Mouse (Mus musculus) cerebellum, postnatal 4 days (tissue): ENCODE measurements around the gene Col23a1.

ENCODE experiments used
- DNase-seq, 2 experiments: peaks; one replicate each; pipeline ENCODE4 v3.0.0; 2022; ENCODE audit warnings: low spot score in 2 of 2, mixed read lengths in 1 of 2

The Col23a1 gene

DNA sequence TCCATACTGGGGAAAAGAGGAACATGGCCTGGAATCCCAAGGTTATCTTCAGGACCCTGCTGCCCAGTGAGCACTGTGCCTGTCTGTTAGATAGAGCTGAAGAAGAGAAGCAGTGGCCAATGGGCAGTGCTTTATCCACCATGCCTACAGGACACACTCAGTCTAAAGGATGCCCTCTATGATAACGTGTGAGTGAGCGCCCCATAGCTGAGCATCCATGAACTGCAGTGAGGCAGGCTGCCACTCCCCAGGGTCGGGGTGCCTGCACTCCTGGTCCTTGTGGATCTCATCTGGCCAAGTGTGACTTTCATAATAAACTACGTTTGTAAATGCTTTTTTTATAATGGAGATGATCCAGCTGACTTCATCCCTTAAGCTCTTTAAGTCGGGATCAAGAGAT, 87.5 kb downstream of the Col23a1 start:
- DNase-seq = no peak

DNA sequence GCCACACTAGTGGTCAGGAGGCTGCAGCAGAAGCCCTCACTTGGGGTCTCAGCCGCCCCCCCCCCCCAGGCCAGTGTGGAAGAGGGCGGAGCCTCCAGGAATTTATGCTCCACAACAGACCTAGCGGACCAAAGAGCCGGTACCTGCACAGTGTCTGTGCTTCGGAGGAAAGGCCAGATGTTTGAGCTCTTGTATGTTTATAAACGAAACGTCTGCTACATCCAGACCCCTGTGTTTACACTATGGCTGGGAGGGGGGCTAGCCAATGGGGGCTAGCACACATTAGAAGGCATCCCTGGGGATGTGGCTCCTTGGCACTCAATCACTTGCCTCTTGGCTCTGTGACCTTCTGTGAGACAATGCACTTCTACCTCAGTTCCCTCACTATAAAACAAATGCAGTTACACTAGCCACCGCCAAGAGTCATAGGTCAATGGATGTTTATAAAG, 99.2 kb downstream of the Col23a1 start:
- DNase-seq = no peak

DNA sequence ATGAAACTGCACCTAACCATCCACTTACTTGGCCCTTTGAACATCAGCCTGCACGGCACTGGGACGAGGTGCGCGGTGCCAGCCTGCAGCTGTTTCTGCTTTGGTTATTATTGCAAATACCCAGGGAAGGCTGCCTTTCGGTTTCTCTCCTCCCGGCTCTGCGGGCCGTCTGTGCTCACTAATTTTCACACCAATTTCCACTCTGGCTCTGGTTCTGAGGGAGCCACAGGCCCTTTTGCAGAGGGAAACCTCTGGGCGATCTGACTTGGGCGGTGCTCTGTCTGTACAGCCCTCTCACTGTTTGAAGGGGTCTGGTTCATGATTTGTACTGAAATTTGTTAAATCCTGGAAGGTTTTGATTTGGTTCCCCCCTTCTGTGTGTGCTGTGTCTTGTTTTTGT, 100.0 kb downstream of the Col23a1 start:
- no peak for DNase-seq

DNA sequence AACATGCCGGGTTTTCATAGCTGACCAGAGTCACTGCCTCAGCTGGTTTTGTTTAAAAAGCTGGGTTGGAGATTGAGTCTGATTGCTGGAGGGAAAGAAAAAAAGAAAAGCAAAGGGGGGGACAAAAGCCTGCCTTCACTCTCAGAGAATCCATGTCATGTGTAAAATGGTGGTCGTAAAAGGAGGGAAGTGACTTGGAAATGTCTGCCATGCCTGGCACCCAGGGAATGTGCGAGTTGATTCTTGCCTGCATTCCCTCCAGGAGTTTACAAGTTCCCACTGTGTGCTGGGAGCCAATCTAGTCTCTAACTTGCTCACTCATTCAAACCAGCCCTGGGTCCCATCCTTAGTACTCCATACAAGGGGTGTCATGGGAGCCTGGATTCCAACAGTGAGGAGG, 100.8 kb downstream of the Col23a1 start:
- no peak for DNase-seq

DNA sequence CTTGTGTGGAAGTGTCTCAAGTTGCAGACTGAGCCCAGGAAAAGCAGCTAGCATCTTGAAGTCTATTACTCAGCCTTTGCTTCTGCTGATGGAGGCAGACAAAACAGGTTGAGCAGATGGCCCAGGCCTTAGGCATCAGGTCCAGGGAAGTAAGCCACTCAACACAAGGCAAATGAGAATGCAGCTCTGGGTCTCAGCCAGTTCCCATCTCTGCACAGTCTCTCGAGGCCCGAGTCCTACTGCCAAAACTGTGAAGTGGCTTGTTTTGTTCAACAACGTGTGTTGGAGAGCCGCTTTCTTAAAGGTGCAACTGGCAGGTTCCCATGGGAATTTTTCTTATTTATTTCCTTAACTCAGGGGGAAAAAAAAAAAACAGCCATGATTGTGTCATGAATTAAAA, 101.8 kb downstream of the Col23a1 start:
- peak in 1 of 2 experiments; percentile 51 for DNase-seq

GRCm38 (mm10) chr11:51394301-51394865, 104.7 kb downstream of the Col23a1 start:
- DNase-seq = no peak

DNA sequence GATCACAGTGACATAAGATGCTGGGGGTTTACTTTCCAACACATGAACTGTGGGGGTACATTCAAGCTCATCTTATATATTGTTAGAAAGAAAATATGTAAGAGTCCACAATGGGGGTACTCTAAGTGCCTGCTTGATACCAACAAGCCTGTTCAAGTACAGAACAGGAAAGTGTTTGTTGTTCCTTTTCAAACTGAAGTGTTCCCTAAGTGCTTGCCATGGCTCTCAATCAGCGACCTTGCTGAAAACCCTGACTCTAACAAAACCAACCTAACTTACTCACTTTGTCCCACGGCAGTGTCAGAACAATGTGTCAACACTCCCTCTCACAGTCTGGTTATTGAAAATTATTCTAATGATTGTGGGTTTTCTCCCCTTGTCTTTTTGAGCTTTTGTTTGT, 106.7 kb downstream of the Col23a1 start:
- no peak for DNase-seq

DNA sequence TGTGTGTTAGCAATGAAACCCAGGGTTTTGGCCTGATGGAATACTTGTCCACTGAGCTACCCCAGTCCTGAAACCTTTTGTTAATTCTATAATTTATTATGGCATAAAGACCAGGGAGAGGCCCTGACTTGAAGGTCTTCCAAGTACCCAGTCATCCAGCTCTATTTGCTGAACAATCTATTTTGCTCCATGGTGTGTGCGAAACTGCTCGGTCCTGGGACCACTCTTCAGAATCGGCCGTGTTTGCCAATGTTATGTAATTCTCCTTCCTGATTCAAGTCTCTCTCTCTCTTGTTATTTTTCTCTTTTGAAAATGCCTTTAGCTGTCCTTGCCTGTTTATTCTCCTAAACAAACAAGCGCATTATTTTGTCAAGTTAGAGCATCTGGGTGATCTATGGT, 108.4 kb downstream of the Col23a1 start:
- no peak for DNase-seq

DNA sequence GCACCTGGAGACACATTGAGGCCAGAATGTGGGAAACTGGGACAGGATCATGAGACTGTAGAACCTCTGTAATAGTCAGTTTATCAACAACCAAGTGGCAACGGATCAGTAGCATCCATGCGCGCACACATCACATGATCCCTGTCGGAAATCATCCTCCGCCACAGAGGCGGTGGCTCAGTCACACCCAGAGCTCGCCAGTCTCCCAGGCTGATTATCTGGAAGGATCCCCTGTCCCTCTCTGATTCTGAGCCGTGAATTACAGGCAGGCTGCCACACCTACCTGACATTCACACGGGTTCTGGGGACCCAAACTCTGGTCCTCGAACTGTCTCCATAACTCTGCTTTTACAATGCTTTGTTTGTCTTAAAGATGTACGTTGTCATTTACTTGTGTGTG, 110.6 kb downstream of the Col23a1 start:
- DNase-seq = no peak

DNA sequence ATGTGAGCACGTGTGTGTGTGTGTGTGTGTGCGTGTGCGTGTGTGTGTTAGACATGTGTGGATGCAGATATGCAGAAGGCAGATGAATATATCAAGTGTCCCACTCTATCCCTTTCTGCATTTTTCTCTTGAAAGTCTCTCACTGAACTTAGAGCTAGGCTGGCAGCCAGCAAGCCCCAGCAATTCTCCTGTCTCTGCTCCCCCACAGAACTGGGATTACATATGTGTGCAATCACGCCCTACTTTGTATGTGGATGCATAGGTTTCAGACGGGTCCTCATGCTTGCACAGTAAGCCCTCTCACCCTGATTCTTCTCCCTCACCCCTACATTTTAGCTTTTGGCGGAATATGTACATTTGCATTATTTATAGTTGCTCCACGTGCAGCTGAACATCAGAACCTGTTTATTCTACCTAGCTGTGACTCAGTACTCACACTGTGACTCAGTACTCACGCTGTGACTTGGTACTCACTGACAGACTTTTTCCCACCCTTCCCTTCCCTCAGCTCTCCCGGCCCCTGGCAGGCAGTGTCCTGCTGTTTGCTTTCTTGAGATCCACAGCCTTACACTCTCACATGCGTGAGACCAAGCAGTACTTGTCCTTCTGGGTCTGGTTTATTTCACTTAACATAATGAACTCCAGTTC, 111.9 kb downstream of the Col23a1 start:
- no peak for DNase-seq

GRCm38 (mm10) chr11:51403886-51404285, 114.2 kb downstream of the Col23a1 start:
- no peak for DNase-seq

DNA sequence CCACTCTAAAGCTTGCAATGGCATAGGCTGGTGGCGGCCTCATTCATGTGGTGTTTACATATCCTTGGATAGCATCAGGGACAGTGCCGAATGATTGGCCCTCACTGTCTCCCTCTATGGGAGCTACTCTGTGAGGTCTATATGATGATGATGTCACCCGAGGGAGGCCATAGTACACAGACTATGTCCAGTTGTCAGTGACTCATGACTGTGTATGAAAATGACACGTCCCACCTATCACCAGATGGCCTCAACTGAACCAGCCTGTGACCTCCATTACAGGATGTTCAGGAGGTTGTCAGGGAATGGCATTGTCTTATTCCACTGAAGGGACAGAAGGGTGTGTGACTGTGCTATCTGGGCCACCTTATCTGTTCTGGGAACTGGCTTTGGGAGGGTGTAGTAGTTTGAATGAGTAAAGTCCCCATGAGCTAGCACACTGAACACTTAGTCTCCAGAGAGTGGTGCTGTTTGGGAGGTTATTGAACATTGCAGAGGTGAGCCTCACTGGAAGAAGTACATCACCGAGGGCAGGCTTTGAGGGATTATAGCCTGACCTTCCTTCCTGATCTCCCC, 115.2 kb downstream of the Col23a1 start:
- DNase-seq = no peak

GRCm38 (mm10) chr11:51406531-51406930, 116.8 kb downstream of the Col23a1 start:
- no peak for DNase-seq

GRCm38 (mm10) chr11:51407351-51407750, 117.6 kb downstream of the Col23a1 start:
- DNase-seq = no peak

DNA sequence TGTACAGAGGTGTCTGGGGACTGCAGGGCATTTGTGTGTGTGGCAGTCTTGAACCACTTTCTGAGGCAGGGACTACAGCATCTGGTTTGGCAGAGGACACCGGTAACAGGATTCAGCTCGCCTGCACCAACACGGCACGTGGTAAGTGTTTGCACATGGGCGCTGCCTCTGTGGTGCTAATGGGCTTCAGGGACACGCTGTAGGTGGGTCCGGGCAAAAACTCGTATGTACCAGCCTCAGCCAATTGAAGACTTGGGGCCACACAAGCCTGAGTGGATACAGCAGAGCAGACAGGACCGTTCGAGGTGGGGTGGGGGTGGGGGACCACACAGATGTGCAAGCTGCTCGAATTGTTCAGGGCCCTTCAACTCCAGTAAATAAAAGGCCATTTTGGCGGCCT, 121.1 kb downstream of the Col23a1 start:
- no peak for DNase-seq

DNA sequence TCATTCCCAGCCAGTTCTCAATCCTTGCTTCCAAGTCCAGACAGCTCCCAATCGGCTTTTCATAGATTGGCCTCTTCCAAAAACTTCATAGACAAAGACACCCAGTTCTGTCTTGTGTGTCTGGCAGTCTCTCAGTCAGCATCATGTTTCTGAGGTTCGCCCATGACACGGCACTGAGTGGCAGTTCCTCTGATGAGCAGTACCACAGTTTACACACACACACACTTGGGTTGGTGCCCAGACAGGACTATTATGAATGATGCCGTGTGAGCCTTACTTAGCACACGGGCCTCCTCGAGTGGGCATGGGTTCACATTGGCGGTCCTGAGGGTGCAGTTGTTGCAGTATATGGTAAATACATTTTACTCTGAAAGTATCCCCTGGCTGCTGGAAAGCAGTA, 124.8 kb downstream of the Col23a1 start:
- DNase-seq = no peak

DNA sequence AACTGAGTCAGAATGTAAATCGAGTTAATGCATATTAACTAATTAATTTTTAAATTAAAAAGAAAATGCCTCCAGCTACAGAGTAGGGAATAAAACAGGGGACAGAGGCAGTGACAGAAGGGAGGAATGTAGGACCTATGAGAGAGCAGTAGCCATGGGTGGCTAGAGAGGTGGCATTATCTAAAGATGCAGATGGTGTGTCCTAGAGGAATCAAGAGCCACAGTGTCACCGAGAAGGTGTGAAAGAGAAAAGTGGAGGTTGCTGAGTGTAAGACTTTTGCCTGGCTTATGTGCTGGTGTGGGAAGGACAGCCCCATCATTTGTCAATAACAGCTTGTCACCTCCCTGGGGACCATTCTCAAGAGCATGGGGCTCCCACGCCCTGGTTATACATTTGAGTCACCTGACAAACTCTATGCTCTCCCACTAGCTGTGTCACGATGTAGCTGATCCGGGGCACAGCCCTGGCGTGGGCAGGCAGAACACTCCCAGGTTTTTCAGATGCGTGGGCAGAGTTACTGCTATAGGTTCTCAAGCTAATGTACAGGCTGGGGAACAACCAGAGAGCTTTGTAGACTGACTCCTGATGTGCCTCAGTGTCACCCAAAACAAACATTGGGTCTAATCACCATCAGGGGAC, 125.4 kb downstream of the Col23a1 start:
- no peak for DNase-seq

- DNase-seq = no peak
These were observed 129.1 kb downstream of the Col23a1 start for GRCm38 (mm10) chr11:51418807-51419206.

DNA sequence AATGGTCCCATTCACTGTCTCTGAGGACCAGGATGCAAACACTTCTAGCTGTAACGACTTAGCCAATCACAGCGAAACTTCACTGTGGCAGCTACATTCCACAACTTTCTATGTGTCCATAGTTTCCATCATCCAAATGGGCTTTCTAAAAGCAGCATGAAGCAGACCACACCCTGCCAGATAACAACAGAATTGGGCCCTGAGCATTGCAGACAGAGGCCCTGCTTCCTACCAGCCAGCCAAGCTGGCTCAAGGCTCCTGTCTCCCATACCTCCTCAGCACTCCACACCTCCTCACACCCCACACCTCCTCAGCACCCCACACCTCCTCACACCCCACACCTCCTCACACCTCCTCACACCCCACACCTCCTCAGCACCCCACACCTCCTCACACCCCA, 132.2 kb downstream of the Col23a1 start:
- DNase-seq = no peak

- DNase-seq = no peak
These were observed 133.0 kb downstream of the Col23a1 start for GRCm38 (mm10) chr11:51422713-51423112.

DNA sequence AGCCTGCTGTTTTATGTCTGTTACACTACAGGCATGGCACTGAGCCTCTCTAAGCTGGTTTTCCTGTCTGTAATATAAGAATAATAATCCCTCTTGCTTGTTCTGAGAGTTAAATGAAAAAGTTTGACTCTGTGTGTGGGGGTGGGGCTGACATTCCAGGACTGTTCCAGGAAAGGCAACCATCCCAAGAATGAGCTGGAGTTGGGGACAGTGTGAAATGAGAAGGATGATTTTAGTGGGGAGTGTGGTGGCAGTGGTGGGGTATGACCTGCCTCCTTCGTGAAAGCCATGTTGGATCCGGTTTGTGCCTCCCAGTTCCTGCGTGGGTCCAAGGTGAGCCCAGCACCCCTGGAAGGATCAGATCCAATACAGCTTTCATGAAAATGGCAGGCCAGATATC, 136.4 kb downstream of the Col23a1 start:
- no peak for DNase-seq

DNA sequence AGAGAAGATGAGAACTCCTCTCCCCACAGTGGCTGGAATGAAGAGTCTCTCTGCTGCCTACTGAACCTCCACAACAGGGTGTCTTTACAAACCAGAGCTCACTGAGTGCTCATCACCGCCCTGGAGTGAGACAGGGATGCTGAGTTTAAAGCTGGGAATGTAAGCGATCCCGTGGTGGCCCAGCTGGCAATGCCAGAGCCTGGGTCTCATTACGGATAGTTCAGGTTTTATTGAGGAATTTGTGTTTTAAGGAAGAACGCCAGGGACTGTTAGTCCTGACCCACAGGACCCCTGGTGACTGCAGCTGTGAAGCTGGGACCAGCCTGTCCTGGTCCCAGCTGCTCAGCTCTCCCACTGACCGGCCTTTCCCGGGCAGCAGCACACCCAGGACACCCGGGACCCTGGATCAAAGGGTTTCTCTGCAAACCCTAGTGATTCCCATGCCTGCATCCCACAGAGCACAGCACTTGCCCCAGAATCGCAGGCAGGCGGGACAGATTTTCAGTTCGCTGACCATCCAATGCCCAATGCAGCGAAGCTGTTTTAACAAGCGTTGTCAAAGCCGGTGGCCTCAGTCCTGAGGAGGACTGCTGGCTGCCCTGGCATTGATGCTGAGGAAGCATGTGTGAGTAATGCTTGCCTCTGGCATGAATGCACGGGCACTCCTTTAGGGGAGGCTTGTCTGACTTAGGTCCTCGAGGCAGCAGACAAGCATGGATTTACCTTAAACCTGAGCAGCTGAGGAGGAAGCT, 139.9 kb downstream of the Col23a1 start:
- DNase-seq = peak in 1 of 2 experiments; percentile 39
